Mouse (Mus musculus) neural tube, embryonic 11.5 days (tissue): ENCODE results near the gene Atxn2. TPM values are rescaled to one million over a fixed set of nuclear protein-coding genes. Genes with fewer than 3 reads are reported as not detected.

Experiments used
- microRNA-seq: library from miRNA; unstranded; fragments of <30 nt; microRNA quantifications from one replicate; pipeline ENCODE4, GENCODE M21; 2016
- polyA plus RNA-seq: library from polyadenylated mRNA; unstranded; fragments of >200 nt; fragmentation: Nextera tagmentation; extraction: Ambion mirVana; gene quantifications from 2 replicates; pipeline ENCODE4 v1.2.1, GENCODE M21; 2014

Atxn2 gene
- polyA plus RNA-seq, 1 experiment from 2014 or later = 101 TPM

Small RNA genes within 50 kb of the gene (microRNA-seq; reads per million reads assigned to microRNA genes)
- not detected for gene Mir7031

Other genes starting within 250 kb of the Atxn2 start
- not detected in 2 replicates for gene Adam1b, start 207.9 kb upstream of the Atxn2 start, polyA plus RNA-seq
- gene Adam1a, start 165.9 kb upstream of the Atxn2 start, polyA plus RNA-seq = 2.2 and 3.5 TPM in 2 replicates
- not detected in 2 replicates for gene Gm42878, start 165.9 kb upstream of the Atxn2 start, polyA plus RNA-seq
- 62.6 and 65.3 TPM in 2 replicates for gene Mapkapk5, start 165.4 kb upstream of the Atxn2 start, polyA plus RNA-seq
- 53.4 and 71.2 TPM in 2 replicates for gene Aldh2, start 117.5 kb upstream of the Atxn2 start, polyA plus RNA-seq
- 1.3 and 1.7 TPM in 2 replicates for gene Acad12, start 92.4 kb upstream of the Atxn2 start, polyA plus RNA-seq
- gene Acad10, start 50.8 kb upstream of the Atxn2 start, polyA plus RNA-seq = 2.5 and 2.8 TPM in 2 replicates
- 47.9 and 51.3 TPM in 2 replicates for gene Brap, start 50.8 kb upstream of the Atxn2 start, polyA plus RNA-seq
- 10.2 and 10.5 TPM in 2 replicates for gene Sh2b3, start 126.3 kb downstream of the Atxn2 start, polyA plus RNA-seq
- gene Pheta1, start 137.6 kb downstream of the Atxn2 start, polyA plus RNA-seq = 32.3 and 34.4 TPM in 2 replicates